Mouse (Mus musculus): ENCODE results near the gene Aanat. TPM values are rescaled to one million over a fixed set of nuclear protein-coding genes. Genes with fewer than 3 reads are reported as not detected.
A peak's percentile ranks its signal among the peaks of the same experiment; 100 is the strongest.

Gene Aanat
- polyA plus RNA-seq, 1 experiment from 2014 or later = not detected

DNA sequence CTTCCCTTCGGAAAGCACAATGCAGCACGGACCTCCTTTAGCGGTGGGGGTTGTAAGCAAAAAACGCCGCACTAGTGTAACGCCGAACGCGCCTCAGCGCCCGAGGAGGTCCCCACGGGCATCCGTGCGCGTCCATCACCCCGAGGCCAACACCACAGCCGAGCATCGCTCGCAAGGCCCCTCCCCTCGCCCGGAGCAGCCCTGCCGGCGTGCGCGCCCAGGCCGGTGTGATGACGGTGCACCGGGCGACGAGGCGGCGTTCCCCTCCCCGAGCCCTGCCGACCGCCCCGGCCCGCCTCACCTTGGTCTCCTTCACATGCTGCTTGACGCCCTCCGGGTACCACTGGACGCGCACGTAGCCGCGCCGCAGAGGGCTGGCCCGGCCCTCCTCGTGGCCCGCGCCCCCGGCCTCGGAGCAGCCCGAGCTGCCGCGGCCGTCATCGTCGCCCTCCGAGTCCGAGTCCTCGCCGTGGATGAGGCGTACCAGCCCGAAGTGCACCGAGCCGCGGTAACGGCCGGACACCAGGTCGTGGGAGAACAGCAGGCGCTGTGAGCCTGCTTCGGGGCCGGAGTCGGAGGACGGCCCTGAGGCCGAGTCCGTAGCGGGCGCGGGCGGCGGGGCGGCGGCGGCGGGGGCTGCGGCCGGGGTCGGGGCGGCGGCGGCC, 5.4 kb upstream of the Aanat start:
- H3K27me3 ChIP-seq (ENCODE audit: insufficient read depth, poor library complexity, severe bottlenecking) = no peaks in the 10 kb centered on the region
- under 1% methylated on average over 91 of the region's 91 CpGs for WGBS
- no peaks in the 10 kb centered on the region for H3K9me3 ChIP-seq
- peak overlapping the region; percentile 99 for H3K4me3 ChIP-seq
- peaks cover 41% of the 10 kb centered on the region for H3K4me1 ChIP-seq
- peak overlapping the region; percentile 96 for H3K27ac ChIP-seq
- DNase-seq (ENCODE audit: low spot score) = peak; percentile 85
- H3K36me3 ChIP-seq = no peaks in the 10 kb centered on the region

GRCm38 (mm10) chr11:116581376-116581814, 4.8 kb upstream of the Aanat start, which contains the start of gene Ube2o:
Gene Ube2o (minus strand): TSS chr11:116581447.
- H3K4me1 ChIP-seq = peaks cover 41% of the 10 kb centered on the region
- 1% methylated on average over 49 of the region's 51 CpGs for WGBS
- H3K27me3 ChIP-seq (ENCODE audit: insufficient read depth, poor library complexity, severe bottlenecking) = no peaks in the 10 kb centered on the region
- H3K4me3 ChIP-seq = peak within 1 kb of the TSS; percentile 99
- no peaks in the 10 kb centered on the region for H3K9me3 ChIP-seq
- peak; percentile 88 for DNase-seq (ENCODE audit: low spot score)
- no peaks in the 10 kb centered on the region for H3K36me3 ChIP-seq
- peak within 1 kb of the TSS; percentile 96 for H3K27ac ChIP-seq

- DNase-seq (ENCODE audit: low spot score) = no peak
Measured at GRCm38 (mm10) chr11:116585682-116586081, 550 bp upstream of the Aanat start.

DNA sequence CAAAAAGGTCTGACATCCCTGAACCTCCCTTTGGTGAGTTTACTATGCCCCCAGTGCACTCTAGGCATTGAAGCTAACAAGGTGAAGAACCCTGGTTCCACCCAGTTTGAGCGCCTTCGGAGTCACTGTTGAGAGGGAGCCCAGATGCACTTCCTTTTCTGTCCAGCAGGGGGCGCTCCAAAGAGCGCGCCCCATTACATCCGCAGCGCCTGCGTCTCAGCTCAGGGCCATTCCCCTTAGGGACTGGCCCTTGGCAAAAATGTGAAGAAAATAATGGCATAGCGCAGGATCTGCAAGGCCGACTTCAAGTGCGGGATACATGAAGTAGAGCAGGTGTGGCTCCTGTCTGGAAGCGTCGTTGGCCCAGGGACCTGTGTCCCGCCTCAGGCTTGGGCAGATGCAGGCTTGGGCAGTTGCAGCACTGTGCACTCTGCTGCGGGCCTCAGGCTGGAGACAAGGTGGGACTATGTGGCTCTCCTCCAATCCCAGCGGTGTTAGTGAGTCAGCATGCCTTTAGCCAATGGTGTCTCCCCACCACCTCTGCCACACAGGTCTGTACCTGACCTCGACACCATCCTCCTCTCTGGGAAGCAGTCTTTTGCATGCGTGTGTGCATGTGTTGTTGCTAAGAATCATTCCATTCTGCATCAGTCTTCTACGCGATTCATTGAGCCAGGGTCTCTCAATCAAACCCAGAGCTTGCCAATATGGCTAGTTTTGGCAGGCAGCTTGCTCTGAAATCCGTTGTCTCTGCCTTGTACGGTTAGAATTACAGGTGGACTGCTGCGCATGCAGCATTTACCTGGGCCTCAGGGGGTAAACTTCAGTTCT, 784 bp downstream of the Aanat start:
- 0 out of 2 replicates have a peak overlapping the region, but pooled peaks have one; percentile 25 for H3K4me3 ChIP-seq
- DNase-seq (ENCODE audit: low spot score) = peak; percentile 87
- peaks cover 25% of the 10 kb centered on the region for H3K27me3 ChIP-seq (ENCODE audit: insufficient read depth, poor library complexity, severe bottlenecking)
- no peak overlapping the region for H3K27ac ChIP-seq
- no peaks in the 10 kb centered on the region for H3K36me3 ChIP-seq
- peaks cover 31% of the 10 kb centered on the region for H3K4me1 ChIP-seq
- no peaks in the 10 kb centered on the region for H3K9me3 ChIP-seq
- 24% methylated on average over 23 of the region's 23 CpGs for WGBS

More at GRCm38 (mm10) chr11:116585682-116586081, 550 bp upstream of the Aanat start:
- H3K27me3 ChIP-seq (ENCODE audit: insufficient read depth, poor library complexity, severe bottlenecking) = peaks cover 25% of the 10 kb centered on the region
- H3K4me1 ChIP-seq = peaks cover 34% of the 10 kb centered on the region
- no peak overlapping the region for H3K4me3 ChIP-seq
- no peaks in the 10 kb centered on the region for H3K9me3 ChIP-seq
- no peaks in the 10 kb centered on the region for H3K36me3 ChIP-seq
- 47% methylated on average over 6 of the region's 6 CpGs for WGBS
- H3K27ac ChIP-seq = peak overlapping the region; percentile 25; the same call in 1 of the 2 replicates

DNA sequence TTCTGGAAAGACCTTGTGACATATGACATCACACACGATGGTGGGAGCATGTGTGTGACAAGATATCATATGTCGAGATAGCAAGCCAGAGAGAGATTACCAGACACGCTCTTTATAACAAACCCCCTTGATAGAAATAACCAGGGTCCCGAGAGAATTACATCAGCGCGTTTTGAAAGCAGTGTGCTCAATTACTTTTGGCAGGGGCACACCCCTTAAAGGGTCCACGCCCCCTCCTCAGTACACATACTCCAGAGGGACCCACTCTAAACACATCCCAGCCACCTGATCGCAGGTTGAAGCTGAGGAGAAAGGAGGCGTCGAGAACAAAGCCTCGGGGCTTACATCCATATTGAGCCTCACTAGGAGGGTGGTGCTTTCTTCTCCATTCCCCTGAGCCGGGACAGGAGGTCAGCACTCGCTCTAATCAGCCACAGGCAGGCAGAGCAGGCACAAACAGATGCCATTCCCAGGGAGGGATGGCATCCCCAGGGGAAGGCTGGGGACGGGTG, 2.8 kb downstream of the Aanat start:
- no peak overlapping the region for H3K27ac ChIP-seq
- H3K36me3 ChIP-seq = no peaks in the 10 kb centered on the region
- DNase-seq (ENCODE audit: low spot score) = no peak
- H3K9me3 ChIP-seq = no peaks in the 10 kb centered on the region
- peaks cover 33% of the 10 kb centered on the region for H3K4me1 ChIP-seq
- 34% methylated on average over 14 of the region's 14 CpGs for WGBS
- H3K4me3 ChIP-seq = no peak overlapping the region
- H3K27me3 ChIP-seq (ENCODE audit: insufficient read depth, poor library complexity, severe bottlenecking) = peaks cover 25% of the 10 kb centered on the region

DNA sequence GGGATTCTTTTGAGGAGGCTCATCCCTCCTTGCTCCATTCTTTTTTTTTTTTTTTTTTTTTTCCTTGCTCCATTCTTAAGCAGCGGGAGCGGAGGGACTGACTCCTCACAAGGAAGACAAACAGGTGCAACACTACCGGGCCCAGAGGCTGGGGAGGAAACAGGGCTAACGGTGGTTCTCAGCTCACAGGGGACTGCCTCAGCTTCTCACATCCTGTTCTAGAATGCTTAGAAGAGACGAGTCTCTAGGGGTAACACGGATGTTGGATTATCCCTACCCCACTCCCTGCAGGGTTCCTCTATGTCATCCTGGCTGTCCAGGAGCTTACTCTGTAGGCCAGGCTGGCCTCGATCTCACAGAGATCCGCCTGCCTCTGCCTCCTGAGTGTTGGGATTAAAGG, 3.3 kb downstream of the Aanat start:
- no peak for DNase-seq (ENCODE audit: low spot score)
- Histone ChIP-seq H3K27me3 (ENCODE audit: insufficient read depth, poor library complexity, severe bottlenecking) (peaks cover 25% of the 10 kb centered on the region), H3K27ac (no peak overlapping the region), H3K36me3 (no peaks in the 10 kb centered on the region), H3K4me1 (peaks cover 33% of the 10 kb centered on the region), H3K4me3 (no peak overlapping the region), H3K9me3 (no peaks in the 10 kb centered on the region)
- WGBS = 56% methylated on average over 8 of the region's 8 CpGs

GRCm38 (mm10) chr11:116591621-116592020, 5.4 kb downstream of the Aanat start:
- Histone ChIP-seq H3K4me3 (no peak overlapping the region), H3K27ac (no peak overlapping the region; the same call in 1 of the 2 replicates), H3K27me3 (ENCODE audit: insufficient read depth, poor library complexity, severe bottlenecking) (peaks cover 35% of the 10 kb centered on the region), H3K9me3 (no peaks in the 10 kb centered on the region), H3K36me3 (peaks cover under 1% of the 10 kb centered on the region), H3K4me1 (peaks cover 22% of the 10 kb centered on the region)
- 77% methylated on average over 4 of the region's 4 CpGs for WGBS
- no peak for DNase-seq (ENCODE audit: low spot score)

DNA sequence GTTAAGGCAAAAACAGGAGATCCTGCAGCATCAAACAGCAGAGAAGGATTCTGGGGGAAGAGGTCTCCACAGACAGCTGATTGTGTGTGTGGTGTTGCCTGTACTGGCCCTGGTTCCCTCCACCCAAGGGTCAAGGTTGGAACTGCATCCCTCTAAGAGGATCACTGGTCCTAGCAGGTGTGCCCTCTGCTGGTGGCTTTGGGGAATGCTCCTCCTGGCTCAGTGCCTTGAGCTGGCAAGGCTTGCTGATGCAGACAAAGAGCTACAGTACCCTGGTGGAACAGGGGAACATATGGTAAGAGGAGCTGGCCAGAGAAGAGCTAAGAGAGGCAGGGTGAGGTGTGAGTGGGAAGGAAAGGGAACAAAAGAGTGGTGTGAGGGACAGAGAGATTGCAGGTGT, 6.2 kb downstream of the Aanat start:
- Histone ChIP-seq H3K36me3 (peaks cover 7% of the 10 kb centered on the region), H3K4me1 (peaks cover 13% of the 10 kb centered on the region), H3K9me3 (no peaks in the 10 kb centered on the region), H3K4me3 (no peak overlapping the region), H3K27ac (no peak overlapping the region), H3K27me3 (ENCODE audit: insufficient read depth, poor library complexity, severe bottlenecking) (peaks cover 36% of the 10 kb centered on the region)
- DNase-seq (ENCODE audit: low spot score) = peak; percentile 95

GRCm38 (mm10) chr11:116593345-116593744, 7.1 kb downstream of the Aanat start:
- 69% methylated on average over 4 of the region's 4 CpGs for WGBS
- Histone ChIP-seq H3K27me3 (ENCODE audit: insufficient read depth, poor library complexity, severe bottlenecking) (peaks cover 31% of the 10 kb centered on the region), H3K4me3 (no peak overlapping the region), H3K36me3 (peaks cover 14% of the 10 kb centered on the region), H3K4me1 (peaks cover 13% of the 10 kb centered on the region; the same call in 1 of the 2 replicates), H3K9me3 (no peaks in the 10 kb centered on the region), H3K27ac (no peak overlapping the region)
- no peak for DNase-seq (ENCODE audit: low spot score)

DNA sequence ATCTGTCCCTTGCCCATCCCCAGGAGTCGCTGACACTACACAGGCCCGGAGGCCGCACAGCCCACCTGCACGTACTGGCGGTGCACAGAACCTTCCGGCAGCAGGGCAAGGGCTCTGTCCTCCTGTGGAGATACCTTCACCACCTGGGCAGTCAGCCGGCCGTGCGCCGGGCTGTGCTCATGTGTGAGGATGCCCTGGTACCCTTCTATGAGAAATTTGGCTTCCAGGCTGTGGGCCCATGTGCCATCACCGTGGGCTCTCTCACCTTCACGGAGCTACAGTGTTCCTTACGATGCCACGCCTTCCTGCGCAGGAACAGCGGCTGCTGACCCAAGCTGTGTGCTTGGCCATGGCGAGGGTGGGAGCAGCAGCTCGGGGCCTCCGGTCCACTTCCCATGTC, 10.5 kb downstream of the Aanat start:
- Histone ChIP-seq H3K27ac (no peak overlapping the region), H3K36me3 (peaks cover 47% of the 10 kb centered on the region), H3K4me3 (no peak overlapping the region), H3K4me1 (peaks cover 5% of the 10 kb centered on the region), H3K9me3 (no peaks in the 10 kb centered on the region), H3K27me3 (ENCODE audit: insufficient read depth, poor library complexity, severe bottlenecking) (peaks cover 29% of the 10 kb centered on the region)
- WGBS = 81% methylated on average over 19 of the region's 19 CpGs
- DNase-seq (ENCODE audit: low spot score) = no peak

DNA sequence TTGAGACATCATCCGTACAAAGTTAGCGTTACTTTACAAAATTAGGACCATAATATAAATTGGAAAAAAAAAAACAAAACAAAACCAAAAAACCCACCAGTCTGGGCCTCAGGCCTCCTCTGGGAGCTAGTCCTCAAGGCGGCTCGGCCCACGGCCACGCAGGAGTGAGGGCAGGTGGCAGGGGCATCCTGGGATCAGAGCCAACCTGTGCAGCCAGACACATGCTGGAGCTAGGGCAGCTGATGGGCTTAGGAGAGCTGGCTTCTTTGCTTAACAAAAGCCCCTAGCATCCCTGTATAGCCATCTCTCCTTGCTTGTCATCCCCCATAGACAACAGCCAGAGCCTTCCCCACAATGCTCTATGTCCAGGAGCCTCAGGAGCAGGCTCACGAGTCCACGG, 12.0 kb downstream of the Aanat start:
- no peaks in the 10 kb centered on the region for H3K9me3 ChIP-seq
- H3K36me3 ChIP-seq = peaks cover 58% of the 10 kb centered on the region
- H3K4me1 ChIP-seq = no peaks in the 10 kb centered on the region; the same call in none of the 2 replicates
- H3K4me3 ChIP-seq = no peak overlapping the region
- no peak for DNase-seq (ENCODE audit: low spot score)
- no peak overlapping the region for H3K27ac ChIP-seq
- WGBS = 85% methylated on average over 8 of the region's 8 CpGs
- peaks cover 32% of the 10 kb centered on the region for H3K27me3 ChIP-seq (ENCODE audit: insufficient read depth, poor library complexity, severe bottlenecking)

GRCm38 (mm10) chr11:116599230-116599629, 13.0 kb downstream of the Aanat start:
- Histone ChIP-seq H3K27ac (no peak overlapping the region), H3K9me3 (no peaks in the 10 kb centered on the region), H3K4me3 (no peak overlapping the region), H3K36me3 (peaks cover 69% of the 10 kb centered on the region), H3K27me3 (ENCODE audit: insufficient read depth, poor library complexity, severe bottlenecking) (peaks cover 32% of the 10 kb centered on the region), H3K4me1 (peaks cover 10% of the 10 kb centered on the region)
- 88% methylated on average over 15 of the region's 15 CpGs for WGBS
- DNase-seq (ENCODE audit: low spot score) = no peak

DNA sequence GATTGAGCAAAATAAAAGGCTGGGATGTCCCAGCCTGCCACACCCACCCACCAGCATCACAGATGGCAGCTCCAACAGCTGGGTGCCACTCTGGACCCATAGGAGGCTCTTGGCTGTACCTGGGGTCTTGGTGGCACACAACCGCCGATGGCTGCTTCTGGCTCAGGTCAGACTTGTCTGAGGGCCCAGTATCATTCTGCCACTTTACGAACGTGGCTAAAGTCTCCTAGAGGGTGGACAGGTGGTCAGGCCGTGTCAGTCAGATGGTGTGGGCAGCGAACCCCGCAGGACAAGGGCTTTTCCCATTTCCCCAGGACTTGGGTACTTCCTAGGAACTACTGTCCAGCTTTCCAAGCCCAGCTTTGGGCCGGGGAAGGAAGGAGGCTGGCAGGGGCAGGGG, 14.9 kb downstream of the Aanat start:
- Histone ChIP-seq H3K36me3 (peaks cover 87% of the 10 kb centered on the region), H3K9me3 (no peaks in the 10 kb centered on the region), H3K4me1 (peaks cover 17% of the 10 kb centered on the region), H3K27me3 (ENCODE audit: insufficient read depth, poor library complexity, severe bottlenecking) (peaks cover 30% of the 10 kb centered on the region), H3K4me3 (no peak overlapping the region), H3K27ac (no peak overlapping the region)
- DNase-seq (ENCODE audit: low spot score) = no peak
- WGBS = 88% methylated on average over 8 of the region's 8 CpGs

Data from heart, embryonic 10.5 days (tissue).